Mouse (Mus musculus): ENCODE results near the gene Arsb.
"Not testable (repeated sequence)": the region's sequence is repeated elsewhere in the genome, so short reads cannot be mapped to it uniquely, and the experiment has no call there.

Arsb gene

GRCm38 (mm10) chr13:93984521-93984920, 213.1 kb downstream of the Arsb start:
- no peak for DNase-seq (ENCODE audit: low read depth, low spot score)

GRCm38 (mm10) chr13:93985181-93985580, 213.8 kb downstream of the Arsb start:
- no peak for DNase-seq (ENCODE audit: low read depth, low spot score)

GRCm38 (mm10) chr13:93985750-93986149, 214.3 kb downstream of the Arsb start:
- not testable (repeated sequence) for DNase-seq (ENCODE audit: low read depth, low spot score)

- no peak for DNase-seq (ENCODE audit: low read depth, low spot score)
Observed at GRCm38 (mm10) chr13:93987611-93988010, 216.2 kb downstream of the Arsb start.

- DNase-seq (ENCODE audit: low read depth, low spot score), result no peak
Observed at GRCm38 (mm10) chr13:93989208-93989607, 217.8 kb downstream of the Arsb start.

- no peak for DNase-seq (ENCODE audit: low read depth, low spot score)
Observed at GRCm38 (mm10) chr13:93989736-93990611, 218.5 kb downstream of the Arsb start.

GRCm38 (mm10) chr13:93990841-93991240, 219.4 kb downstream of the Arsb start:
- DNase-seq (ENCODE audit: low read depth, low spot score), result no peak

GRCm38 (mm10) chr13:93992342-93992882, 221.0 kb downstream of the Arsb start:
- DNase-seq (ENCODE audit: low read depth, low spot score), result no peak
